Mouse (Mus musculus) c-Kit-positive CD71-negative TER-119-negative erythroid progenitor cells, embryonic 14.5 days (primary cell): ENCODE results near the gene Ccdc183.
A peak's percentile ranks its signal among the peaks of the same experiment; 100 is the strongest.

ENCODE experiments used
- DNase-seq: peaks from one replicate; pipeline ENCODE4 v3.0.0-alpha.2; 2013; ENCODE audit warnings: low read depth

Ccdc183 gene

GRCm38 (mm10) chr2:25617578-25617977, at the start of gene Ccdc183:
Gene Ccdc183 (minus strand): TSS chr2:25617678.
- no peak for DNase-seq

DNA sequence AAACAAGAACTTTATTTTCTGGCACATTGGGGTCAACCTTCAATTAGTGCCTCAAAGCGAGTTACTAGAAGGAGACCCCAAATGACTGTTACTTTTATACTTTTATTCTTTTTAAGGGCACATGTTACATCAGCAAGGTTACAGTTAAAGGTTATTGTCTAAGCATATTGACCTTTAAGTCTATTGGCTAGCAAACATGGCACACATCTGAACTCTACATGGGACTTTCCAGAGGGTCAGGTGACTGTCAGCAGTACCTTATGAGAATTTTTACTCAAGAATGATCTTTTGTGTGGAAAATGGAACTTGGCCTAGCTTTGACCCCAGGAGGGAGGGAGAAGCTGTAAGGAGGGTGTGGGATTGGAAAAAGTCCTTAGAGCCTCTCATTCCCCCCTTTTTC, 49.0 kb upstream of the Ccdc183 start:
- no peak for DNase-seq

DNA sequence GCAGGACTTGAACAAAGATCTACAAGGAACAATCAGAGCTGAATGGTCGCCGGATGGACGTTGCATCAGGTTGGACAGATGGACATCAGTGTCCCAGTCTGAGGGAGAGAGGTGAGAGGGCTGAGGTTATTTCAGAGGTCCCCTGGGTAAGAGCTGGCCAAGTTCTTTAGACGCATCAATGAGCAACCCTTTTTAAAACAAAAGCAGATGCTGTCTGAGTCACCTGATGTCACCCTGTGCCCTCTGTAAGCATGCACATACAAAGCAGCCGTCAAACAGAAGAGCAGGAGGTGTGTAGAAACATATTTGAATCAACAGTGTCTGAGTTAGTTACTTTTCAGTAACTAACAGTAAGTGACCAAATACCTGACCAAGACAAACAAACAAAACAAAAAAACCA, 46.6 kb upstream of the Ccdc183 start:
- no peak for DNase-seq

GRCm38 (mm10) chr2:25663511-25663910, 46.0 kb upstream of the Ccdc183 start:
- DNase-seq = peak; percentile 30

DNA sequence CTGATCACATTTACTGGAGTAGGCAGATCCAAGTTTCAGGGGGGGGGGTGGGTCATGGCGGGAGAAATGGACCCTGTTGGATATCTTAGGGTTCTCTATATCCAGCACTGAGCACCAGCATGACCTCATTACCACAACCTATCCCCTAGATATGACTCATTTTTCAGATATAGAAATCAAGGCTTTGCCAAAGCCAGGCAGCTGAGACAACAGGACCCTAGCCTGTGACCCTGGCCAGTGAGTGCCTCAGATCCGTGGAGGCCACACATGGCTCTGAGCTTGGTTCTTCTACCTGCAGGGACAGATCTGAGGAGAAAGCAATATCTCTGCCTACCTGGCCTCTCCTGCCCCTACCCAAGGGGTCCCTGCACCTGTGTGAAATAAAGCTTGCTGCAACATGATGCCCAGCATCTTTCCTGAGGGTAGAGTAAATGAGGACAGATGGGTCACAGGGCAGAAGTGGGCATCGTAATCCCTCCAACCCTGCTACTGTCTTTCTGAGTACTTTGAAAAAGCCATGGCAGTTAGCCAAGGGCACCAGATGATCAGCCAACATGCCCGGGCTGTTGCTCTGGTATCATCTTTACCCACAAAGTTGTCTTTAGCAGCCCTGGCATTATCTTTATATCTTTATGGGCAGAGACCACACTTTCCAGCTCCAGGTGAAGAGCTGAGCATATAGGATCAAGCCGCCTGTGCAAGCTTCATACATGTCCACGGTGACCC, 43.9 kb upstream of the Ccdc183 start:
- DNase-seq = no peak

DNA sequence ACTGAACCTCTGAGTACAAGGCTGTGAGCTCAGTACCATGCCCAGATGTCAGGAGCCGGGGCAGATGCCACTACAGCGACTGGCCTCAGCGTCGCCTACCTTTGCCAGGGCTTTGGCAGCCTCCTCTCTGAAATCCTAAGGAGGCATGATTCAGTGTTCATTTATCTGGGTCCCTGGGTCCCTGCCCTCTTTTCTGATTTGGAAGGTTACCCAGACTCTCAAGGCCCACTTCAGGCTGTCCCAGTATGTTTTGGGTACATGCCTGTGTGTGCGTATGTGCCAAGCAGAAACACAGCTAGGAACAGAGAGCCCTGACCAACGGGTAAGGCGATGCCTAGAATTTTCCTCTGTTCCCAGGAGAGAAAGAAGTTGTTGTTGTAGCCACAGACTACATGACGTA, 42.8 kb upstream of the Ccdc183 start:
- DNase-seq = no peak

DNA sequence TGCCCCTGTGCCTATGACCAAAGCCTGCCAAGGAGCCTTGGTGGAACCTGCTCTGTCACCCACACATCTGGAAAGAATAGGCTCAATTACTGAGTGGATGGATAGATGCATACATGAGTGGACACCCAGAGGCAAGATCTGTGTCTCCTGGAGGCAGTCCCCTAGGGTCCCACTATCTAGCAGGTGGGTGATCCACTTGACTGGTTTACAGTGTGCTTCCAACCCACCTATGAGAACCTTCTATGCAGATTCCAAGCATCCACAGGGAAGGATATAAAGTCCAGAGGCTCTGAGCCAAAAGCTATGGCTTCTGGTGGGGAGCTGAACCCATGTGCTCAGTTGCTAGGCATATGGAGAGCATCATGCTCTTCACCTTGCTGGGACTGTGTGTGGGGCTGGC, 40.2 kb upstream of the Ccdc183 start, which contains the start of gene Lcn5:
Gene Lcn5 (plus strand): TSS at position 301 of the 400 bp plus-strand sequence.
- no peak for DNase-seq

DNA sequence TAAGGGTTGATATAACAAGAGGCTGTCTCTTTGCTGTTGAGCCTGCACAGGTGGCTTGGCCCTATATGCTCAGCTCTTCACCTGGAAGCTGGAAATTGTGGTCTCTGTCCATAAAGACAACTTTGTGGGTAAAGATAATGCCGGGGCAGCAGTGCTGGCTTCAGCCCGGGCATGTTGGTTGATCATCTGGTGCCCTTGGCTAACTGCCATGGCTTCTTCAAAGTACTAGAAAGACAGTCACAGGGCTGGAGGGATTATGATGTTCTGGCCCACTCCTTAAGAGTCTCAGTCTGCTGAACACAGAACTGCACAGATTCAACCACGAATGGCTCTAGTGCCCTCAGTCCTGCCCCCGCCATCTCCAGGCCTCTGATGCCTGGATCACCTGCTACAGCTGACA, 39.8 kb upstream of the Ccdc183 start:
- DNase-seq = no peak

- DNase-seq = no peak
These were observed 39.2 kb upstream of the Ccdc183 start for GRCm38 (mm10) chr2:25656691-25657090.

DNA sequence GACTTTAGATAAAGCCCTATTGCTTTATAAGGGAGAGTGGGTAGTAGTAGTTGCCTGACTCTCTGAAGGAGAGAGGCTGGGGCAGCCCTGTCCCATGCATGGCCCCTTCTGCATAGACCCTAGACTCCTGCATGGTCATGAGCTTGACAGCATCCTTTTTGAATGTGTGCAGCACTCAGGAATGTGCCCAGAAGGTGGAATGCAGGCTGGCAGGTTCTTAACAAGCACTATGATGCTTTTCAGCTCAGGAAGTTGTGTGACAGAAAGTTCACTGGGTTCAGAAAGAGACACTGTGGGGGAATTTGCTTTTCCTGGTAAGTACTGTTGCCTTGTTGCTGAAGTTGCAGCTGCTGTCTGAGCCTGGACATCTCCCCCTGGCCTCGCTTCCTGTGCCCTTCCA, 37.0 kb upstream of the Ccdc183 start:
- no peak for DNase-seq

GRCm38 (mm10) chr2:25652902-25653301, 35.4 kb upstream of the Ccdc183 start, which contains the start of gene Lcn8:
Gene Lcn8 (plus strand): TSS chr2:25653120.
- no peak for DNase-seq

- DNase-seq = peak; percentile 43
These were observed 22.4 kb upstream of the Ccdc183 start for GRCm38 (mm10) chr2:25639890-25640289.

- DNase-seq = no peak
These were observed 16.6 kb upstream of the Ccdc183 start for GRCm38 (mm10) chr2:25634046-25634445.

- DNase-seq = no peak
These were observed 16.1 kb upstream of the Ccdc183 start for GRCm38 (mm10) chr2:25633616-25634015.

- no peak for DNase-seq
These were observed 11.3 kb upstream of the Ccdc183 start for GRCm38 (mm10) chr2:25628738-25629137.

DNA sequence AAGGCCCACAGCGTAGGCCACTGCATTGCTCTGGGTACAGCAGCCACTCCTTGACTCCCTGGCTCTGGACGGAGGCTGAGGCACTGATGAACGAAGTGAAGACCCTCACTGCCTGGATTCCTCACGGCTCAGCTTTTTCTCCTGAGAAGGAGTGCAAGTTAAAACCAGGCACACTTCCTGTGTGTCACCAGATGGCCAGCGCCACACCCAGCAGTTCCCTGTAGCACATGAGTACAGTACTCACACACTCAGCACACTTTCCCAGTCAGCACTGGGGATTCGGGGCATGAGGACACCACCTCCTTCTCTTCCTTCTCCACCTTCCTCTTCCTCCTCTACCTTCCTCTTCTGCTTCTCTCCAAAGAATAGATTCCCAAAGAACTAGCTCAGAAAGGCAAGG, 10.3 kb upstream of the Ccdc183 start, which contains the start of gene Fcna:
Gene Fcna (minus strand): TSS at position 220 of the 400 bp plus-strand sequence.
- DNase-seq = no peak

GRCm38 (mm10) chr2:25625986-25626385, 8.5 kb upstream of the Ccdc183 start:
- DNase-seq = no peak

DNA sequence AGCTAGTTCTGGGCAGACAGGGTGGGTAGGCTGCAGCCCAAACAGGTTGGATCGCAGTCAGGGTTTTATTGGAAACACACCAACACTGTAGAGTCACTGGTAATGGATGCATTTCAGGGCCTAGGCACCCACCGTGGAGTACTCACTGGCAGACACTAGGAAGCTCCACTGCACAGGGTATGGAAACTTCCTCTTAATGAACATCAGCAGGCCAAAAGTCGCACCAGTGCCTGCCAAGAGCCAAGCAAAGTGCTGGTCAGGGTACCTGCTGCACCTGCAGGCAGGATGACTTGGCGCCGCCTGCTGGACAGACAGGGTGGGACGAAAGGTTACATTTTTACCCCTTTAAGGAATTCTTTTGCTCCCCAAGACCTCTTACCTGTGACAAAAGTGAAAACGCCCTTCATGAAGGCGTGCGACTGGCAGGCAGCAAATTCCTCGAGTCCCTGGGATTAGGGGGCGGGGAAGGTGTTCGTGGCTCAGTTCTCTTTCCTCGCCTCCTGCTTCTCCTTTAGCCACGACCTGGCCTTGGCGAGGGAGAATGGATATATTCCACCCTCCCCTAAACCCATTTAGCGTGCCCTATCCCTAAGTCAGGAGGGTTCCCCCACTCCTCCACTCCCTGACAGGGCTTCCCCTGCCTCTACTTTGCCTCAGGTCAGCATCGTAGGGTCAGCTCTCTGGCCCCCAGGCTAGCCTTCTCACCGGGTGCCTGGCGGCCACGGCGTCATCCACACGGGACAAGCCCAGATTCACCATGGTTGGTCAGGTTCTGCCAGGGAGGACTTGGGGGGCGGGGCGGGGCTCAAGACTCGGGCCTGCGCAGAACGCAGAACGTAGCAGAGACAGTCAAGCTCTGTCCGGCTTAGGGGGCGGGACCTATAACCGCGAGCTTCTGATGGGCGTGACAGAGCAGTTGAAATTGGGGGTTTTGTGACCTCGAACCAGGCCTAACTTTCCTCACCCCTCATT, 4.0 kb upstream of the Ccdc183 start, which contains the start of gene Tmem141:
Gene Tmem141 (minus strand): TSS at position 777 of the 972 bp plus-strand sequence.
- DNase-seq = peak; percentile 59

DNA sequence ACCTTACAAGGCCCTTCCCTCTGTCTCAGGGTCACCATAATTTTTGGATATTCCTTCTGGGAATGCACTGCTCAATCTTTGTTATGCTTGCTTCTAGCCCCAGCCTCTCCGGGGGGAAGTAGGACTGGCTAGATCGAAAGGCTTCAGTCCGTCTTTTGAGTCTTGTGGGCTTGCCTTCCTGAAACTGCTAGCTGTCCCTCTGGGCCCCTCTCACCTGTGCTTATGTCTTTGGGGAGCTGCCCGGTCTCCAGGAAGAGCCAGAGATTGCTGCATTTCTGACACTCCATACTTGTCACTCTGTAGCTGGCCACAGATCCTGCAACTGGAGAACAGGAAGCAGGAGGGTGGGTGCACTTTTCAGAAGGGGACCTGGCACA, 3.4 kb upstream of the Ccdc183 start:
- no peak for DNase-seq

GRCm38 (mm10) chr2:25620386-25620785, 2.9 kb upstream of the Ccdc183 start:
- DNase-seq = no peak

- no peak for DNase-seq
These were observed 1.1 kb downstream of the Ccdc183 start for GRCm38 (mm10) chr2:25616398-25616797.

GRCm38 (mm10) chr2:25608671-25609070, 8.8 kb downstream of the Ccdc183 start:
- DNase-seq = no peak
